10 mouse cellular contexts compared by ENCODE assay signal in genomic region chr5:66504434-66504747, GRCm38 (mm10).
DNase-seq lines count a peak whose midpoint lies in the region; ATAC-seq and TF ChIP-seq lines count a peak whose summit lies in the region.
"Had no signal": no experiment of that assay in that cellular context is flagged by ENCODE, and none has a peak within 500 bp of the region (broad histone marks: within the 10 kb centered on the region; RNA-seq: fewer than 3 reads in every experiment).

No protein-coding gene starts in this region.

- peak overlapping the region; percentile 39 for H3K4me2 ChIP-seq in heart, embryonic 12.5 days
- peak overlapping the region; percentile 7 for H3K4me2 ChIP-seq in kidney, embryonic 16.5 days (replicated peaks; ENCODE audit: low read depth, low read length)
- no peak overlapping the region for H3K4me2 ChIP-seq in stomach, embryonic 14.5 days (replicated peaks; ENCODE audit: low read depth, low read length)
- H3K4me2 ChIP-seq in stomach, postnatal 0 days (replicated peaks; ENCODE audit: low read depth) = no peak overlapping the region; the same call in 1 of the 2 replicates

- no peak for DNase-seq in heart, adult 11 months
- DNase-seq in kidney, adult 11 months = no peak
- DNase-seq in stomach, postnatal 0 days (ENCODE audit: low spot score) = no peak
- DNase-seq in testis, postnatal 10 days (ENCODE audit: low spot score) = no peak
- DNase-seq: adrenal gland, adult 8-10 months; cerebellum, adult 11-12 months had no signal

- no peak overlapping the region for H3K4me3 ChIP-seq in heart, embryonic 12.5 days
- no peak overlapping the region for H3K4me3 ChIP-seq in kidney, embryonic 16.5 days (ENCODE audit: low read length)
- no peak overlapping the region for H3K4me3 ChIP-seq in stomach, embryonic 14.5 days (ENCODE audit: low read depth, low read length)
- H3K4me3 ChIP-seq in stomach, postnatal 0 days (ENCODE audit: low read depth, low read length) = no peak overlapping the region

- no peaks in the 10 kb centered on the region for H3K27me3 ChIP-seq in heart, embryonic 12.5 days (replicated peaks)
- H3K27me3 ChIP-seq in kidney, embryonic 16.5 days (ENCODE audit: insufficient read depth, low read length) = no peaks in the 10 kb centered on the region
- no peaks in the 10 kb centered on the region for H3K27me3 ChIP-seq in stomach, embryonic 14.5 days (ENCODE audit: control insufficient read depth, insufficient read depth, low read length)
- no peaks in the 10 kb centered on the region for H3K27me3 ChIP-seq in stomach, postnatal 0 days (ENCODE audit: control insufficient read depth, insufficient read depth, low read length)
- H3K27me3 ChIP-seq: Patski had no signal

- WGBS in heart, embryonic 12.5 days = 24% methylated on average over 6 of the region's 6 CpGs
- WGBS in kidney, embryonic 16.5 days = 47% methylated on average over 6 of the region's 6 CpGs
- WGBS in stomach, embryonic 14.5 days = 23% methylated on average over 6 of the region's 6 CpGs
- 30% methylated on average over 6 of the region's 6 CpGs for WGBS in stomach, postnatal 0 days

- no peak for TF ChIP-seq CTCF in stomach, postnatal 0 days (IDR thresholded peaks at IDR 0.05; ENCODE audit: low read depth)

- no peaks in the 10 kb centered on the region for H3K36me3 ChIP-seq in heart, embryonic 12.5 days
- H3K36me3 ChIP-seq in kidney, embryonic 16.5 days (ENCODE audit: insufficient read depth, low read length) = no peaks in the 10 kb centered on the region
- no peaks in the 10 kb centered on the region for H3K36me3 ChIP-seq in stomach, embryonic 14.5 days (ENCODE audit: control insufficient read depth, insufficient read depth, low read length)
- H3K36me3 ChIP-seq in stomach, postnatal 0 days (ENCODE audit: control insufficient read depth, insufficient read depth, low read length) = no peaks in the 10 kb centered on the region

- H3K9ac ChIP-seq in heart, embryonic 12.5 days = no peak overlapping the region
- H3K9ac ChIP-seq in kidney, embryonic 16.5 days (replicated peaks; ENCODE audit: low read length) = no peak overlapping the region
- H3K9ac ChIP-seq in stomach, embryonic 14.5 days (replicated peaks; ENCODE audit: low read depth, low read length) = no peak overlapping the region
- no peak overlapping the region for H3K9ac ChIP-seq in stomach, postnatal 0 days (ENCODE audit: low read length)

- no peak overlapping the region for H3K27ac ChIP-seq in heart, embryonic 12.5 days (ENCODE audit: poor library complexity, severe bottlenecking)
- peak overlapping the region; percentile 76 for H3K27ac ChIP-seq in kidney, embryonic 16.5 days (ENCODE audit: low read length)
- H3K27ac ChIP-seq in stomach, embryonic 14.5 days (ENCODE audit: low read length) = peak overlapping the region; percentile 52; the same call in 1 of the 2 replicates
- H3K27ac ChIP-seq in stomach, postnatal 0 days (replicated peaks) = no peak overlapping the region

- 0 out of 2 replicates have a peak, but pooled peaks cover 4% of the 10 kb centered on the region for H3K9me3 ChIP-seq in heart, embryonic 12.5 days (replicated peaks)
- H3K9me3 ChIP-seq in kidney, embryonic 16.5 days (ENCODE audit: low read length) = peaks cover 4% of the 10 kb centered on the region; the same call in 1 of the 2 replicates
- H3K9me3 ChIP-seq in stomach, embryonic 14.5 days (ENCODE audit: control insufficient read depth, low read depth, low read length) = 0 out of 2 replicates have a peak, but pooled peaks cover 2% of the 10 kb centered on the region
- H3K9me3 ChIP-seq in stomach, postnatal 0 days (ENCODE audit: control insufficient read depth, low read length) = no peaks in the 10 kb centered on the region

- peaks cover 25% of the 10 kb centered on the region for H3K4me1 ChIP-seq in heart, embryonic 12.5 days (replicated peaks)
- H3K4me1 ChIP-seq in kidney, embryonic 16.5 days (ENCODE audit: insufficient read depth, low read length) = peaks cover 44% of the 10 kb centered on the region
- H3K4me1 ChIP-seq in stomach, embryonic 14.5 days (ENCODE audit: control insufficient read depth, insufficient read depth, low read length) = peaks cover 14% of the 10 kb centered on the region
- H3K4me1 ChIP-seq in stomach, postnatal 0 days (replicated peaks; ENCODE audit: control insufficient read depth, insufficient read depth) = peaks cover 4% of the 10 kb centered on the region

- TF ChIP-seq EP300 in stomach, postnatal 0 days (optimal IDR thresholded peaks at IDR 0.05) = no peak

- no peak for ATAC-seq in heart, embryonic 12.5 days (ENCODE audit: insufficient number of reproducible peaks, low FRiP score)
- peak; percentile 9; the same call in 1 of the 2 replicates for ATAC-seq in kidney, embryonic 16.5 days (ENCODE audit: low FRiP score, low TSS enrichment)
- no peak for ATAC-seq in stomach, embryonic 14.5 days (ENCODE audit: insufficient number of reproducible peaks, insufficient read depth, low FRiP score, low read depth)
- no peak for ATAC-seq in stomach, postnatal 0 days (ENCODE audit: low FRiP score, low TSS enrichment)
- ATAC-seq: Patski had no signal

Comparison
In these comparisons a context has a peak if more than half of its experiments do, and no peak if none do; other contexts are left out.
1. H3K27ac ChIP-seq: peak in kidney, embryonic 16.5 days (single experiment) and stomach, embryonic 14.5 days (single experiment); none in heart, embryonic 12.5 days (single experiment) and stomach, postnatal 0 days (single experiment).
2. H3K4me2 ChIP-seq: peak in heart, embryonic 12.5 days (single experiment) and kidney, embryonic 16.5 days (single experiment); none in stomach, embryonic 14.5 days (single experiment) and stomach, postnatal 0 days (single experiment).